Mouse (Mus musculus): Measurements from ENCODE around the gene Txndc11.

Txndc11 gene

GRCm38 (mm10) chr16:11031320-11031719 is 103.1 kb downstream of the Txndc11 start:
- in situ Hi-C loops (cut with MboI; ENCODE audit: unreplicated experiment in 2 of 2): loop anchor here (5.0 kb wide), 4 partner anchors 59 to 464 kb away; no protein-coding TSS in a partner anchor

GRCm38 (mm10) chr16:11030844-11031243 is 103.6 kb downstream of the Txndc11 start:
- in situ Hi-C loops (cut with MboI; ENCODE audit: unreplicated experiment in 2 of 2): loop anchor here (5.0 kb wide), 4 partner anchors 59 to 464 kb away; no protein-coding TSS in a partner anchor

GRCm38 (mm10) chr16:11028206-11028605 is 106.2 kb downstream of the Txndc11 start:
- in situ Hi-C loops (cut with MboI; ENCODE audit: unreplicated experiment in 2 of 2): loop anchor here in 1 of 2 experiments (5.0 kb wide), 2 partner anchors 56 to 461 kb away; no protein-coding TSS in a partner anchor

All from v-Abl transformed pro-B cells (cell line).